Mouse (Mus musculus): ENCODE measurements around the gene Snupn. TPM values are rescaled to one million over a fixed set of nuclear protein-coding genes. Genes with fewer than 3 reads are reported as not detected.
"Not testable (repeated sequence)": the region's sequence is repeated elsewhere in the genome, so short reads cannot be mapped to it uniquely, and the experiment has no call there.

Gene Snupn
- polyA plus RNA-seq, 1 experiment from 2014 or later, result 26.4 TPM

DNA sequence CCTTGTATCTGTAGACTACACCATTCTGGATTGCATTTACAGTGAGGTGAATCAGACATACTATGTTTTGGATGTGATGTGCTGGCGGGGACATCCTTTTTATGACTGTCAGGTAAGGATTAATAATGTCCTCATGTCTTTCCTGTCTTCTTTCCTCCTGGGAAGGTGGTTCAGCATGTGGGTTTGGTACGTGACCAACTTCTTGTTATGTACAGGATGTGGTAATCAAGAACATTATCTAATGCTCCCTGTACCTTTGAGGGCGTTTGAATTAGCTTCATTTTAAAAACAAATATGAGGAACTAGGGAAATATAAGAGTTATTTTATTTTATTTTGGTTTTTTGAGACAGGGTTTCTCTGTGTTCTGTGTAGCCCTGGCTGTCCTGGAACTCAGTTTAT lies 24.5 kb downstream of the Snupn start:
- Histone ChIP-seq H3K27ac (ENCODE audit: low read depth, low read length) (no peak overlapping the region), H3K36me3 (ENCODE audit: control insufficient read depth, insufficient read depth, low read length) (no peaks in the 10 kb centered on the region), H3K4me2 (replicated peaks; ENCODE audit: low read depth, low read length) (no peak overlapping the region), H3K27me3 (ENCODE audit: control insufficient read depth, insufficient read depth, low read length) (no peaks in the 10 kb centered on the region), H3K9me3 (ENCODE audit: control insufficient read depth, low read length) (no peaks in the 10 kb centered on the region), H3K4me1 (replicated peaks; ENCODE audit: control insufficient read depth, insufficient read depth, low read length) (no peaks in the 10 kb centered on the region), H3K9ac (ENCODE audit: low read depth, low read length) (no peak overlapping the region), H3K4me3 (ENCODE audit: low read depth, low read length) (no peak overlapping the region)
- 83% methylated on average over 3 of the region's 3 CpGs for WGBS
- no peak for DNase-seq (ENCODE audit: low spot score)
- ATAC-seq (ENCODE audit: low FRiP score), result no peak

DNA sequence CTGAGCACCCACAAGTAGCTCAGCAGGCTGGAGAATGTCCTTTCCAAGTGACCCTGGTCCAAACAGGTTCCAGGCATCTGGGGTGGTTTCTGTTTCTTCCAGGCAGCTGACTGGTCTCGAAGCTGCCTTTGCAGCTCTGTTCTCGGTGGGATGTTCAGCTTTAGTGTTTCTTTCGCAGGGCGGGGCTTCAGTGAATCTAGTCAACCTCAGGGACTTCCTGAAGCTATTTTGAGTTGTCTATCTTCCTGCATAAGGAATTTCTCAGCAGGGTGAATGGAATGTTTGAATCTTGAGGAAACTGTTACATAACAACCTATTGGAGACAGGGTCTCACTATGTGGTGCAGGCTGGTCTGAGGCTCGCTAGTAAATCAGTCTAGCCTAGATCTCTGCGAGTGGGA lies 29.5 kb downstream of the Snupn start:
- Histone ChIP-seq H3K4me3 (ENCODE audit: low read depth, low read length) (no peak overlapping the region), H3K27me3 (ENCODE audit: control insufficient read depth, insufficient read depth, low read length) (no peaks in the 10 kb centered on the region), H3K4me2 (replicated peaks; ENCODE audit: low read depth, low read length) (no peak overlapping the region), H3K9ac (ENCODE audit: low read depth, low read length) (no peak overlapping the region), H3K36me3 (ENCODE audit: control insufficient read depth, insufficient read depth, low read length) (no peaks in the 10 kb centered on the region), H3K9me3 (ENCODE audit: control insufficient read depth, low read length) (no peaks in the 10 kb centered on the region), H3K4me1 (replicated peaks; ENCODE audit: control insufficient read depth, insufficient read depth, low read length) (no peaks in the 10 kb centered on the region), H3K27ac (ENCODE audit: low read depth, low read length) (no peak overlapping the region)
- no peak for DNase-seq (ENCODE audit: low spot score)
- ATAC-seq (ENCODE audit: low FRiP score), result no peak
- 88% methylated on average over 6 of the region's 6 CpGs for WGBS

DNA sequence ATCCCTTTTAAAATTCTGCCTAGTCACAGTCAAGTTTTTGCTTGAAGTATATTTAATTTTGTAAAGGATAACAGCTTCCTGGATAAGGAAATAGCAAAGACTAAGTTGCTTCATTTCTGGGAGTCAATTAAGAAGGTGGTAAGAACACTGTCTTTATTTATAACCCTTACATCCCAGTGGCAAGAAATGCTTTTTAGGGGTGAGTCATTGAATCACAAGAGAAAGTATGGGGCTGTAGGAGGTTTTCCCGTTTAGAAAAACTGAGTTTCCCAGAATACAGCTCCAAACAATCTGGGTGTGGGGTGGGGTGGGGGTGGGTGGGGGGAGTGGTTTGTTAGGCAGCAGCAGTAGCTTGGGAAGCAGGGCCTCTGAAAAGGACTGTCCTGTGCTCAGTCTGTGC lies 30.8 kb downstream of the Snupn start:
- Histone ChIP-seq H3K9ac (ENCODE audit: low read depth, low read length) (no peak overlapping the region), H3K4me2 (replicated peaks; ENCODE audit: low read depth, low read length) (no peak overlapping the region), H3K27ac (ENCODE audit: low read depth, low read length) (no peak overlapping the region), H3K36me3 (ENCODE audit: control insufficient read depth, insufficient read depth, low read length) (no peaks in the 10 kb centered on the region), H3K4me1 (replicated peaks; ENCODE audit: control insufficient read depth, insufficient read depth, low read length) (no peaks in the 10 kb centered on the region), H3K4me3 (ENCODE audit: low read depth, low read length) (no peak overlapping the region), H3K9me3 (ENCODE audit: control insufficient read depth, low read length) (no peaks in the 10 kb centered on the region), H3K27me3 (ENCODE audit: control insufficient read depth, insufficient read depth, low read length) (no peaks in the 10 kb centered on the region)
- WGBS, result 65% methylated on average over 1 of the region's 1 CpGs
- ATAC-seq (ENCODE audit: low FRiP score) (no peak), DNase-seq (ENCODE audit: low spot score) (no peak)

DNA sequence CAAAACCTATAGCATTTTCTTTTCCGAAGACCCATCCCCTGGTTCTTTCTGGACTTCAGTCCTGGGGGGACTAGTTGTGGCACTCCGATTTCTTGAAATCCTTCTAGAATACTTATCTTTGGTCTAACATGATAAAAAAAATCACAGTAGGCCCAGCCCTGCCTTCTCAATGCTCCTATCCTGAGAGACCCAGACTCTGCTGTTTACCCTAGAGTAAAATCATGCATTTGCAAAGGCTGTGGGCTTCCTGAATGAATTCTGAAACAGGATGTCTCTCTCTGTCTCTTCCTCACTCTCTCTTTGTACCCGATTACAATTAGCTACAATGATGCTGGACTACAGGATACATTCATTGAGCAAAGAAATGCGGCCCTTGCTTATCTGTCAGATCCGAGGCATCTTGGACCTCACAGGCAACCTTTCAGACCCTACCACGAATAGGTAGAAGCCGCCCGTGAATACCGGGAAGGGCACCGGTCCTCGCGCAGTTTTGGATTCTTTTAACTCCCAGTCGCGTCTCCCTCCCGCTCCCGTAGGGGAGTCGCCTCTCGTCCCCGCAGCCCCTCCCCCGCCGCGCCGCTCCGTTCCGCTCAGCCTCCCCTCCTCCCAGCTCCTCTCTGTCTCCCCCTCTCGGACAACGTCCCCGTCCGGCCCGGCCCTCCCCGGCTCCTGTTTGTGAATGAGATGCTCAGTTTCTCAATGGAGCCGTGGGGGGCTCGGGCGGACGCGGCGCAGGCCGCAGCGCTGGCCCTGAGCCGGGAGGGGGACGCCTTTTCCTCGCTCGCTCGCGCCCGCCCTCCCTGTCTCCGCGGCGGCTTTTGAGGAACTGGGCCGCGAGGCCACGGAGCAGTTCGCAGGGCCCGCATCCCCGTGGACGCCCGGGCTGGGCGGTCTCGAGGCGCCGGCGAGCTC lies 43.9 kb downstream of the Snupn start, which contains the start of gene Ptpn9:
Gene Ptpn9 (plus strand): TSS at position 638 of the 912 bp plus-strand sequence.
- 3% methylated on average over 57 of the region's 62 CpGs for WGBS
- no peaks in the 10 kb centered on the region for H3K36me3 ChIP-seq (ENCODE audit: control insufficient read depth, insufficient read depth, low read length)

DNA sequence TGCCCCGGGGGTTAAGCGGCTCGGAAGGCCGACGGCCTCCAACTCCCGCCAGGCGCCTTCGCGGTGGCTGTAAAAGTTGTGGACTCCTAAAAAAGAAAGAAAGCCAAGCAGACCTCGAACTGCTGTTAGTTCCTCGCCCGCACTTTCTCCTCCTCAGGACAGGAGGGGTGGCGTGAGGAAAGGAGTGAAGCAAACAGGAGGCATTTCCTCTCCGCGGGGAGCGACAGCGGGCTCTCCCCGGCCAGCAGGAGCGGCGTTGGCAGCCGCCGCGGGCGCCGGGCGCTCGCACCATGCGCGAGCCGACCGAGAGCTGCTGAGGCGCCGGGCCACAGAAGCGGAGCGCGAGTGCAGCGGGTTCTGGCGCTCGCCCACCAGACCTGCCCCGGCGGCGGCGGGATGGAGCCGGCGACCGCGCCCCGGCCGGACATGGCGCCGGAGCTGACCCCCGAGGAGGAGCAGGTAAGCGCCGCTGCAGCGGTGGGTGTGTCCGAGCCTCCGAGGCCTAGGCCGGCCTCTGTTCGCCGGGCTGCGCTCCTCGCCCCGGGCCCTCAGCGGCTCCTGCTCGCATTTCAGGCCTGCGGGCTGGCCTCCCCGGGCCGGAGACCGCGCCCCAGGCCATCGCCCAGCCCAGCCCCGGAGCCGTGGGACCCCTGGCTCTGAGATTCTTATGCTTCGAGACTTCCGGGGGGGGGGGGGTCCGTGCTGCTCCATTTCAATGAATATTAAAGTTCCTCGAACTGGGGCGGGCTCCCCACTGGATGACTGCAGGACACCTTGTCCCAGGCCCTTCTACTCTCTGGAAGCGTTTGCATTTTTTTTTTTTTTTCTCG lies 44.7 kb downstream of the Snupn start:
- peak overlapping the region; percentile 96 for H3K9ac ChIP-seq (ENCODE audit: low read depth, low read length)
- ATAC-seq (ENCODE audit: low FRiP score) (peak; percentile 75), DNase-seq (ENCODE audit: low spot score) (peak; percentile 78)
- H3K36me3 ChIP-seq (ENCODE audit: control insufficient read depth, insufficient read depth, low read length), result no peaks in the 10 kb centered on the region
- WGBS, result under 1% methylated on average over 61 of the region's 80 CpGs
- H3K4me1 ChIP-seq (replicated peaks; ENCODE audit: control insufficient read depth, insufficient read depth, low read length), result no peaks in the 10 kb centered on the region
- peak overlapping the region; percentile 95 for H3K4me3 ChIP-seq (ENCODE audit: low read depth, low read length)
- no peaks in the 10 kb centered on the region for H3K9me3 ChIP-seq (ENCODE audit: control insufficient read depth, low read length)
- H3K27me3 ChIP-seq (ENCODE audit: control insufficient read depth, insufficient read depth, low read length), result no peaks in the 10 kb centered on the region
- peak overlapping the region; percentile 74 for H3K4me2 ChIP-seq (replicated peaks; ENCODE audit: low read depth, low read length)
- H3K27ac ChIP-seq (ENCODE audit: low read depth, low read length), result peak overlapping the region; percentile 96

More for the DNA sequence above, 43.9 kb downstream of the Snupn start, which contains the start of gene Ptpn9:
- Histone ChIP-seq H3K4me1 (replicated peaks; ENCODE audit: control insufficient read depth, insufficient read depth, low read length) (no peaks in the 10 kb centered on the region), H3K27me3 (ENCODE audit: control insufficient read depth, insufficient read depth, low read length) (no peaks in the 10 kb centered on the region), H3K4me2 (replicated peaks; ENCODE audit: low read depth, low read length) (peak within 1 kb of the TSS; percentile 74), H3K9ac (ENCODE audit: low read depth, low read length) (peak within 1 kb of the TSS; percentile 96), H3K4me3 (ENCODE audit: low read depth, low read length) (peak within 1 kb of the TSS; percentile 95), H3K27ac (ENCODE audit: low read depth, low read length) (peak within 1 kb of the TSS; percentile 96), H3K9me3 (ENCODE audit: control insufficient read depth, low read length) (no peaks in the 10 kb centered on the region)
- DNase-seq (ENCODE audit: low spot score), result peak; percentile 93
- peak; percentile 95 for ATAC-seq (ENCODE audit: low FRiP score)

DNA sequence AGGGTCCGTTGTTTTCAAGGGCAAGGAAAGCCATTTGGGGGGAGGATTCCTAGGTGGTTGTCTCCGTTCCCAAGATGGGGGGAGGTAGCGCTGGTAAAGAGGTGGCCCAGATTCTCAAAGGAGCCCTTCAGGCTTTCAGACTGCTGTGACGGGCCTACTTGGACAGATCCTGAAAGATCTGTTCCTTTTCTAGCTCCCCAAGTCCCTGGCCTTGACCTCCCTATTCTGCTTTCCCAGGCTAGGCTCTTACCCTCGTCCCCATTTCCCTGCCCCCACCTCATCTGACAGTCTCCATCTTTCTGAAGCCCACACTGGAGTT lies 45.3 kb downstream of the Snupn start:
- Histone ChIP-seq H3K27me3 (ENCODE audit: control insufficient read depth, insufficient read depth, low read length) (no peaks in the 10 kb centered on the region), H3K36me3 (ENCODE audit: control insufficient read depth, insufficient read depth, low read length) (no peaks in the 10 kb centered on the region), H3K4me3 (ENCODE audit: low read depth, low read length) (peak overlapping the region; percentile 95), H3K9me3 (ENCODE audit: control insufficient read depth, low read length) (no peaks in the 10 kb centered on the region), H3K9ac (ENCODE audit: low read depth, low read length) (peak overlapping the region; percentile 96), H3K4me2 (replicated peaks; ENCODE audit: low read depth, low read length) (peak overlapping the region; percentile 74), H3K27ac (ENCODE audit: low read depth, low read length) (peak overlapping the region; percentile 96), H3K4me1 (replicated peaks; ENCODE audit: control insufficient read depth, insufficient read depth, low read length) (no peaks in the 10 kb centered on the region)
- peak; percentile 64 for DNase-seq (ENCODE audit: low spot score)
- ATAC-seq (ENCODE audit: low FRiP score), result 0 out of 2 replicates have a peak, but pooled peaks have one; percentile 10
- 0% methylated on average over 4 of the region's 5 CpGs for WGBS

DNA sequence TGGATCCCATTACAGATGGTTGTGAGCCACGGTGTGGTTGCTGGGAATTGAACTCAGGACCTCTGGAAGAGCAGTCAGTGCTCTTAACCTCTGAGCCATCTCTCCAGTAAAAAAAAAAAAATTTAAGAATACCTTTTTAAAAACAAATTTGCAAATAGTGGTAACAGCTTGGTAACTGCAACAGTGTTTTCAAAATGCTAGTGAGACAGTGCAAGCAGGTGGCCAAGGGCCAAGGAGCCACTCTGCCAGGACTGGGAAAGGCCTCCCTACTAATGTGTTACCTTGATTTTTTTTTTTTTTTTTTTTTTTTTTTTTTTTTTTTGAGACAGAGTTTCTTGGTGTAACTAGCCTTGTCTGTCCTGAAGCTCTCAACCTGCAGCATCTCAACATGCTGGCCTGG lies 46.5 kb downstream of the Snupn start:
- WGBS, result 92% methylated on average over 1 of the region's 1 CpGs

DNA sequence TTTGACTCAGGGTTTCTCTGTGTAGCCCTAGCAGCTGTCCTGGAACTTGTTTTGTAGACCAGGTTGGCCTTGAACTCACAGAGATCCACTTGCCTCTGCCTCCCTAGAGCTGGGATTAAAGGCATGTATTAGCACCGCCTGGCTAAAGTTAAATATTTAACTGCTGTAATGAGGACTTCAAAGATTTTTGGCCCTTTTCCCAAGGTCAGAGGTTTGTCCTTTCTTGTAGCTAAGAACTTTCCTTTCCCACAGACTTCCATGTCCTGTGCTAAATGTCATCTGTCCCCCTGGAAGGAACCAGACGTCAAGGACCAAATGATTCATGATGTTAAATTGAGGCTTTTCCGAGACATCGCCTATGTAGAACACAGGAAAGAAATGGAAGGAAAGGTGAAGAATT lies 52.3 kb downstream of the Snupn start:
- Histone ChIP-seq H3K4me1 (replicated peaks; ENCODE audit: control insufficient read depth, insufficient read depth, low read length) (no peaks in the 10 kb centered on the region), H3K9ac (ENCODE audit: low read depth, low read length) (no peak overlapping the region), H3K27me3 (ENCODE audit: control insufficient read depth, insufficient read depth, low read length) (no peaks in the 10 kb centered on the region), H3K4me3 (ENCODE audit: low read depth, low read length) (no peak overlapping the region), H3K9me3 (ENCODE audit: control insufficient read depth, low read length) (no peaks in the 10 kb centered on the region), H3K27ac (ENCODE audit: low read depth, low read length) (no peak overlapping the region), H3K36me3 (ENCODE audit: control insufficient read depth, insufficient read depth, low read length) (no peaks in the 10 kb centered on the region), H3K4me2 (replicated peaks; ENCODE audit: low read depth, low read length) (no peak overlapping the region)
- no peak for ATAC-seq (ENCODE audit: low FRiP score)
- DNase-seq (ENCODE audit: low spot score), result no peak
- WGBS, result 82% methylated on average over 4 of the region's 4 CpGs

More for the DNA sequence above, 46.5 kb downstream of the Snupn start:
- H3K36me3 ChIP-seq (ENCODE audit: control insufficient read depth, insufficient read depth, low read length); H3K4me2 ChIP-seq (replicated peaks; ENCODE audit: low read depth, low read length); H3K9ac ChIP-seq (ENCODE audit: low read depth, low read length); H3K27me3 ChIP-seq (ENCODE audit: control insufficient read depth, insufficient read depth, low read length); ATAC-seq (ENCODE audit: low FRiP score); H3K27ac ChIP-seq (ENCODE audit: low read depth, low read length); H3K9me3 ChIP-seq (ENCODE audit: control insufficient read depth, low read length); H3K4me3 ChIP-seq (ENCODE audit: low read depth, low read length); H3K4me1 ChIP-seq (replicated peaks; ENCODE audit: control insufficient read depth, insufficient read depth, low read length): not testable (repeated sequence)
- DNase-seq (ENCODE audit: low spot score), result peak; percentile 4
